Mouse (Mus musculus) forebrain, postnatal 0 days (tissue): ENCODE results near the gene Kiss1r. TPM values are rescaled to one million over a fixed set of nuclear protein-coding genes. Genes with fewer than 3 reads are reported as not detected.
A peak's percentile ranks its signal among the peaks of the same experiment; 100 is the strongest.

Experiments used
- ATAC-seq: fragments of 200-750 bp; cut with Nextera tagmentation; 2 replicates; pipeline ENCODE4 v1.8.0; 2017; ENCODE audit warnings: mild to moderate bottlenecking, moderate library complexity
- DNase-seq: peaks from one replicate; pipeline ENCODE4 v3.0.0-alpha.2; 2015
- H3K27ac ChIP-seq: fragments of 300-500 bp; sonication (generic); 2 replicates; pipeline ENCODE4 v1.5.1; 2014; ENCODE audit warnings: low read depth, mild to moderate bottlenecking, antibody characterized with exemption, low read length, moderate library complexity, mixed read lengths
- H3K27me3 ChIP-seq: fragments of 300-500 bp; sonication (generic); 2 replicates; pipeline ENCODE4 v1.6.1; 2014; ENCODE audit warnings: mild to moderate bottlenecking, low read length, mixed read lengths; ENCODE audit not compliant: insufficient read depth
- H3K36me3 ChIP-seq: fragments of 300-500 bp; sonication (generic); 2 replicates; pipeline ENCODE4 v1.6.1; 2014; ENCODE audit warnings: mild to moderate bottlenecking, moderate library complexity; ENCODE audit not compliant: insufficient read depth
- H3K4me1 ChIP-seq: fragments of 300-500 bp; sonication (generic); 2 replicates; pipeline ENCODE4 v1.6.1; 2014; ENCODE audit warnings: antibody characterized with exemption; ENCODE audit not compliant: insufficient read depth
- H3K4me2 ChIP-seq: fragments of 300-500 bp; sonication (generic); 2 replicates; pipeline ENCODE4 v1.6.1; 2014; ENCODE audit warnings: low read depth, mild to moderate bottlenecking, moderate library complexity
- H3K4me3 ChIP-seq: fragments of 300-500 bp; sonication (generic); 2 replicates; pipeline ENCODE4 v1.5.1; 2014; ENCODE audit warnings: low read depth, low read length, mixed read lengths
- H3K9ac ChIP-seq: fragments of 300-500 bp; sonication (generic); 2 replicates; pipeline ENCODE4 v1.6.1; 2014; ENCODE audit warnings: mild to moderate bottlenecking
- H3K9me3 ChIP-seq: fragments of 300-500 bp; sonication (generic); 2 replicates; pipeline ENCODE4 v1.6.1; 2016; ENCODE audit warnings: low read length
- CTCF ChIP-seq: sonication (generic); IDR thresholded peaks from 2 replicates; pipeline ENCODE4 v1.5.1; 2016; ENCODE audit warnings: antibody characterized with exemption, control low read depth, low read depth
- WGBS: fragments of 180-500 bp; shearing (Covaris S2); extraction: QIAGEN DNeasy Blood & Tissue Kit; methylation state at CpG from one replicate; pipeline ENCODE4 v1.1.7; 2014; 5-methylcytosine and 5-hydroxymethylcytosine counted together
- polyA plus RNA-seq: library from polyadenylated mRNA; unstranded; fragments of >200 nt; fragmentation: Nextera tagmentation; extraction: Ambion mirVana; gene quantifications from 2 replicates; pipeline ENCODE4 v1.2.1, GENCODE M21; 2015
- total RNA-seq: library from RNA; depleted of rRNA; stranded (reverse); fragments of >200 nt; gene quantifications from 2 replicates; pipeline ENCODE4 v1.2.3, GENCODE M21; 2014

Kiss1r gene
- total and polyA plus RNA-seq, 2 experiments from 2014 or later: 3.4 to 5.4 TPM

DNA sequence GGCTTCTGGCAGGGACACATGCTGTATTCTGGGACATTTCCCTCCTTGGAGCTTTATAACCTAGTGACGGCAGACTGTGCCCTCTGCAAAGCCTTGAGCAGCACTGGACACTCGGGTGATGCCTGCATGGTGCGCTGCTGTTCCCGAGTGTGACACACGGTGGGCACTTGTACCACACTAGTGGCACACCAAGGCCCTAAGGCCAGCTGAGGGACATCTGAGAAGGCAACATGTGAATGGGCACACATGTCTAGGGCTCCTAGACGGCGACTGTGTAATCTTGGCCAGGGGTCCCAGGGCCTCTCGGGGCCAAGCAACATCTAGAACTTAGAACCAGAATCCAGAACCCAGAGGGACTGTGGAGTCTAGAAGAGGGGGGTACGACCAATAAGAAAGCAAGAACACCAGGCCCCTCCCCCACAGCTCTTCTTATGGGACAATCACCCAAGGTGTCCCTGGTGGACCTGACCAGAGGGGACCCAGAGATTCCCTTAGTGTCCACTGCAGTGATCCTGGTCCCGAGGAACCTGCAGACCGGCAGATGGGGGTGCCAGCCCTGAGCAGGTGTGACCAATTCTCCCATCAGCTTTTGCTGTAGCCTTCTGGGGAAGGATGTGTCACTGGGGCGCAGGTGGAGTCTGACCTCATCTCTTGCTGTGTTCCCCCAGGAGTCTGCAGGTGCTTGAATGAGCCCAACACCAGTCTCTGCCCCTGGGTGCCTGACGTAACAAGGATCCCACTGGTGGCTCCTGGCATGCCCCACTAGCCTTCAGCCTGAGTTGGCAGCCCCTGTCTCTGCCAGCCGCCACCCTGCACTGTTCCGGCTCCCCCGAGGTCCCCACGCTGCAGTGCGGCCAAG, 13.4 kb downstream of the Kiss1r start:
- Histone ChIP-seq H3K4me3 (no peak overlapping the region), H3K9me3 (no peaks in the 10 kb centered on the region), H3K36me3 (peaks cover 13% of the 10 kb centered on the region; the same call in 1 of the 2 replicates), H3K4me1 (peaks cover 8% of the 10 kb centered on the region; the same call in 1 of the 2 replicates), H3K4me2 (no peak overlapping the region), H3K27me3 (no peaks in the 10 kb centered on the region), H3K27ac (no peak overlapping the region), H3K9ac (no peak overlapping the region)
- no peak for TF ChIP-seq CTCF
- 85% methylated on average over 18 of the region's 18 CpGs for WGBS
- ATAC-seq (no peak), DNase-seq (no peak)

DNA sequence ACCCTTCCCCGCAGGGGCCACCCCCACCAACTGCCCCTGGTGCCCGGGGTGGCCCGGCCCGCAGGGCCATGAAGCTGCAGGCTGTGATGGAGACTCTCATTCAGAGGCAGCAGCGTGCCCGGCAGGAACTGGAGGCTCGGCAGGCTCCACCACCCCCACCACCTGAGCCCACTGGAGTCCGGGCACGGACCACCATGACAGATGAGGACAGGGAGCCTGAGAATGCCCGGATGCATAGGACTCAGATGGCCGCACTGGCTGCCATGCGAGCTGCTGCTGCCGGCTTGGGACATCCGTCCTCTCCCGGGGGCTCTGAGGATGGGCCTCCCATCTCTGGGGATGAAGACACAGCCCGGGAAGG, 14.0 kb downstream of the Kiss1r start:
- no peak overlapping the region for H3K4me2 ChIP-seq
- H3K36me3 ChIP-seq: peaks cover 13% of the 10 kb centered on the region; the same call in 1 of the 2 replicates
- H3K27me3 ChIP-seq: no peaks in the 10 kb centered on the region
- WGBS: 87% methylated on average over 16 of the region's 16 CpGs
- H3K4me1 ChIP-seq: peaks cover 8% of the 10 kb centered on the region; the same call in 1 of the 2 replicates
- TF ChIP-seq CTCF: no peak
- no peak overlapping the region for H3K4me3 ChIP-seq
- no peak for DNase-seq
- no peak for ATAC-seq
- H3K9me3 ChIP-seq: no peaks in the 10 kb centered on the region
- no peak overlapping the region for H3K27ac ChIP-seq
- no peak overlapping the region for H3K9ac ChIP-seq

DNA sequence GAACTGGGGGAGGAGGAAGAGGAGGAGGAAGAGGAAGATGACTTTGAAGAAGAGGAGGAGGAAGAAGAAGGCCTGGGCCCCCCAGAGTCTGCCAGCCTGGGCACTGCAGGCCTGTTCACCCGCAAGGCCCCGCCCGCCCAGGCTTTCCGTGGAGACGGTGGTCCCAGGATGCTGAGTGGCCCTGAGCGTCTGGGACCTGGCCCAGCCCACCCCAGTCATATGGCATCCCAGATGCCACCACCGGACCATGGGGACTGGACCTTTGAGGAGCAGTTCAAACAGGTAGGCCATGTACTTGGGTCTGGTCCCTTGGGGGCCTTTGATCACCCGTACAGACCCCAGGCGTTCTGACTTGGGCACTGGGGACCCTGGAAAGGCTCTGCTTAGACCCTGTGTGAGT, 15.0 kb downstream of the Kiss1r start:
- Histone ChIP-seq H3K27ac (no peak overlapping the region), H3K4me2 (no peak overlapping the region), H3K9ac (no peak overlapping the region), H3K36me3 (peaks cover 13% of the 10 kb centered on the region; the same call in 1 of the 2 replicates), H3K9me3 (no peaks in the 10 kb centered on the region), H3K27me3 (no peaks in the 10 kb centered on the region), H3K4me3 (no peak overlapping the region), H3K4me1 (peaks cover 8% of the 10 kb centered on the region; the same call in 1 of the 2 replicates)
- 77% methylated on average over 9 of the region's 9 CpGs for WGBS
- no peak for TF ChIP-seq CTCF
- ATAC-seq (no peak), DNase-seq (no peak)

DNA sequence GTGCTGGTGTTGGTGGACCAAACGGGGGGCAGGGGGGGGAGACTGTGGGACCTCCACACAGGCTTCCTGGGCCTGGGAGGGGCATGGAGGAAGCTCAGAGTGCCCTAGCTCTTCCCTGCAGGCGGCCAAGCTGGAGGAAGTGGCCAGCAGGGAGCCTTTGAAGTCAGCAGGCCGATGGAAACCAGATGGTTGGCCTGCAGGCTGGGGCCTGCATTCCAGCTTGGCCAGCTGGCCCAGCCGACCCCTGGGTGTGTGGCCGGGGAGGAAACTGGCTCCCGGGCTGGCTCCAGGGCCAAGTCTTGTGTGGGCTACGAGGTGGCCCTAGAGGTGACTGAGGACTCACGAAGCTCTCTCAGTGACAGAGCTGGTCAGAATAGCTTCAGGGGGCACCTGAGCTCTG, 16.0 kb downstream of the Kiss1r start:
- H3K36me3 ChIP-seq: peaks cover 13% of the 10 kb centered on the region; the same call in 1 of the 2 replicates
- ATAC-seq (no peak), DNase-seq (no peak)
- peaks cover 8% of the 10 kb centered on the region; the same call in 1 of the 2 replicates for H3K4me1 ChIP-seq
- no peak overlapping the region for H3K4me3 ChIP-seq
- H3K9me3 ChIP-seq: no peaks in the 10 kb centered on the region
- H3K9ac ChIP-seq: no peak overlapping the region
- TF ChIP-seq CTCF: no peak
- H3K4me2 ChIP-seq: no peak overlapping the region
- 0 out of 2 replicates have a peak overlapping the region, but pooled peaks have one; percentile 21 for H3K27ac ChIP-seq
- WGBS: 36% methylated on average over 8 of the region's 8 CpGs
- H3K27me3 ChIP-seq: no peaks in the 10 kb centered on the region

DNA sequence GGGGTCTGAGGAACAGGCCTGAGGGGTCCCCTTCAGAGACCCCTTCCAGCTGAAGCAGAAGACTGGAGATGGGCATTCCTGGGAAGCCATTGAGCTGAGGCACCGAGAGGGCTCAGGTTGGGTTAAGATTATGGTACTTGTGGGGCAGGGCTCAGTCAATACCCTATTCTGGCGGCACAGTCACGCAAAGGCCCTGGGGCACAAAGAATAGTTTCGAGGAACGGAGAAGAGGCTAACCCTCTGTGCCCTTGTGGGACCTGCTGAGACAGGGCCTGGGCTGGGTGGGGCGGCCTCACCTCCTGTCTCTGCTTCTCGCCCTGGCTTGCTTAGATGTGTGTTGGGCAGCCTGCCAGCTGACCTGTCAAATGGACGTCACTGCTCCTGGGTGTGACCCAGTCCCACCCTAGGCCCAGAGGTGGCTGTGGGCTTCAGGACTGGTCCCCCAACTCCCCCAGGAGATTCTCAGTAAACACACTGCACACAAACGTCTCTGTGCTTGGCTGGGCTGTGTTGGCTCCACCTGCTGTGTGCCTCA, 16.4 kb downstream of the Kiss1r start:
- H3K9me3 ChIP-seq: no peaks in the 10 kb centered on the region
- WGBS: 65% methylated on average over 9 of the region's 9 CpGs
- TF ChIP-seq CTCF: no peak
- H3K27me3 ChIP-seq: no peaks in the 10 kb centered on the region
- H3K27ac ChIP-seq: no peak overlapping the region
- peaks cover 13% of the 10 kb centered on the region; the same call in 1 of the 2 replicates for H3K36me3 ChIP-seq
- H3K4me2 ChIP-seq: no peak overlapping the region
- H3K4me1 ChIP-seq: peaks cover 8% of the 10 kb centered on the region; the same call in 1 of the 2 replicates
- H3K4me3 ChIP-seq: no peak overlapping the region
- H3K9ac ChIP-seq: no peak overlapping the region
- DNase-seq: no peak
- no peak for ATAC-seq

DNA sequence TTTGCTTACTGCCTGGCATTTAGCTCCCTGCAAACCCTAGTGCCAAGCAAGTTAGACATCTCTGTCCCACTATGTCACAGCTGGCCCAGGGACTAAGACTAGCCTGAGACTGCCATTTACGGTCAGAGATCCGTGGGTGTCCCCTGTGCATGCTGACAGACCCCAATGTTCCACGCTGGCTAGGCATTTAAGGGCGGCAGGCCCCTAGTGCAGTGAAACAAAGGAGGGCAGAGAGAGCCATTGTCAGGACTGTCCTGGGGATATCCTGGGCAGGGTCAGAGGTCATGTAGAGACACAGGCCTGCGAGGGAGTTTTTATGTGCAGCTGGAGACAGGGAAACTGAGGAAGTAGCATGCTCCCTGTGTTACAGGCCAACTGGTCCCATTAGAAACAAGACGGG, 17.1 kb downstream of the Kiss1r start:
- Histone ChIP-seq H3K9ac (no peak overlapping the region), H3K9me3 (no peaks in the 10 kb centered on the region), H3K4me2 (no peak overlapping the region), H3K27me3 (no peaks in the 10 kb centered on the region), H3K27ac (no peak overlapping the region), H3K4me1 (peaks cover 6% of the 10 kb centered on the region; the same call in 1 of the 2 replicates), H3K4me3 (no peak overlapping the region), H3K36me3 (peaks cover 13% of the 10 kb centered on the region; the same call in 1 of the 2 replicates)
- TF ChIP-seq CTCF: no peak
- 41% methylated on average over 6 of the region's 6 CpGs for WGBS
- ATAC-seq (no peak), DNase-seq (no peak)

DNA sequence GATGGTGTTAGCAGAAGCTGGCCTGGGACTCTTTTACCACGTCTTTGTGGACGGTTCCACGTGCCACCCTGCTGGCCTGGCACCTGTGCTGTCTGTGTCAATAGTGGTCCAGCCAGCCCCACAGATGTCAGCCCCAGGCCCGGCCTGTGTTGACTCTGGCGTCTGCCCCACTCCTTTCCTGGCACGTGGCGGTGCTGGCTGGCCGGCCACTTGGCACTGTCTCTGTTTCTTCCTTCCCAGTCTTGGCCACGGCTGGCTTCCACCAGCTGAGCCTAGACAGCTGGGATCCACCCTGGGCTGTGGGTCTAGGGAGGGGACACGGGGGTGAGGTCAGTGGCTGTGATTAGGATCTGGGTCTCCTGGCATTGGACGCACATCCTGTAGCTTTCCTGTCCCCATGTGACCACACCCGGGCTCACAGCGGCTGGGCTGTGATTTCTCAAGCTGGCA, 17.5 kb downstream of the Kiss1r start:
- H3K27ac ChIP-seq: 0 out of 2 replicates have a peak overlapping the region, but pooled peaks have one; percentile 15
- H3K4me2 ChIP-seq: no peak overlapping the region
- ATAC-seq (peak; percentile 75), DNase-seq (peak; percentile 60)
- no peaks in the 10 kb centered on the region for H3K9me3 ChIP-seq
- 42% methylated on average over 13 of the region's 13 CpGs for WGBS
- H3K4me1 ChIP-seq: 0 out of 2 replicates have a peak, but pooled peaks cover 4% of the 10 kb centered on the region
- no peak overlapping the region for H3K9ac ChIP-seq
- H3K4me3 ChIP-seq: no peak overlapping the region
- no peaks in the 10 kb centered on the region for H3K27me3 ChIP-seq
- peaks cover 13% of the 10 kb centered on the region; the same call in 1 of the 2 replicates for H3K36me3 ChIP-seq
- no peak for TF ChIP-seq CTCF
